Mouse (Mus musculus): ENCODE data around the gene Chchd1. TPM values are rescaled to one million over a fixed set of nuclear protein-coding genes. Genes with fewer than 3 reads are reported as not detected.

Chchd1 gene
- polyA plus RNA-seq, 1 experiment from 2014 or later, result 187 TPM

DNA sequence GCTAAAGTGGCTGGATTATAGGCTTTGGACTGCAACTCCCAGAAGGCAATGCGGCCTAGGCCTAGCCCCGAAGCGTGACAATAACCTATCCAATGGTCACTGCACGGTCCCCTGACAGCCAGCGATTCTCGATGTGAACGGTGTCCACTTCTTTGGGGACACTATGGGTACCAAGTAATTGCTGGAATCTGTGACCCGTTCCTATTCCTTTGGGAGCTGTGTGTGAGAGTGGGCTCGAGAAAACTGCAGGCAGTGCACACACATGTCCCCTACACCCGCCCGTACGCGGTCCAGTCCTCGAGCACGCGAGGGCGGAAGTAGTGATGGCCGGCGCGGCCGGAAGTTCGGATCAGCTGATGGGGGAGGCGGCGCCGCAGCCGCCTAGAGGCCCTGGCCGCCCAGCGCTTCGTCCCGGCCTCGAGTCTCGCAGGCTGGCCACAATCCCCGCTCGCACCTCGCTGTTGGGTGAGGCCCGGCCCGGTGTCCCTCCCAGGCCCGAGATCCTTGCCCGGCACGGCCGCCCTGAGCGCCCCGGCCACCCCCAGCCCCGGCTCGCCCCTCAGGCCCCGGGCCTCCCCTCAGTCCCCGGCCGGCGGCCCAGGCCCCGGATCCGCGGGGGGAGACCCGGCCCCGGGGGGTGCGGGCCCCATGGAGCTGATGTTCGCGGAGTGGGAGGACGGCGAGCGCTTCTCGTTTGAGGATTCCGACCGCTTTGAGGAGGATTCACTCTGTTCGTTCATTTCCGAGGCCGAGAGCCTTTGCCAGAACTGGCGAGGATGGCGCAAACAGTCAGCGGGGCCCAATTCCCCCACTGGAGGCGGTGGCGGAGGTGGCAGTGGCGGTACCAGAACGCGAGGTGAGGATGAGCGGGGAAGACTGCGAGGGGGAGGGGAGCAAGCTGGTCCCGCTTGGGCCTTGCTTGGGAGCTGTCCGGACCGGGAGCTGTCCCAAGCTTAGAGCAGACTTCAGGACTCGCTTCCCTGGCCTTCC is 4.7 kb downstream of the Chchd1 start, which contains the start of gene Zswim8:
TSS of gene Zswim8 (plus strand) at position 352 of the 990 bp plus-strand sequence.
- peak within 1 kb of the TSS; percentile 87 for H3K27ac ChIP-seq
- peaks cover 40% of the 10 kb centered on the region for H3K36me3 ChIP-seq
- under 1% methylated on average over 71 of the region's 80 CpGs for WGBS (ENCODE audit: insufficient replicate concordance)
- peak within 1 kb of the TSS; percentile 99 for H3K4me2 ChIP-seq
- peak within 1 kb of the TSS; percentile 91 for H3K4me3 ChIP-seq
- ATAC-seq, result peak; percentile 89
- no peaks in the 10 kb centered on the region for H3K27me3 ChIP-seq (replicated peaks)
- no peaks in the 10 kb centered on the region for H3K9me3 ChIP-seq (replicated peaks)
- H3K9ac ChIP-seq, result peak within 1 kb of the TSS; percentile 95
- peaks cover 40% of the 10 kb centered on the region for H3K4me1 ChIP-seq

DNA sequence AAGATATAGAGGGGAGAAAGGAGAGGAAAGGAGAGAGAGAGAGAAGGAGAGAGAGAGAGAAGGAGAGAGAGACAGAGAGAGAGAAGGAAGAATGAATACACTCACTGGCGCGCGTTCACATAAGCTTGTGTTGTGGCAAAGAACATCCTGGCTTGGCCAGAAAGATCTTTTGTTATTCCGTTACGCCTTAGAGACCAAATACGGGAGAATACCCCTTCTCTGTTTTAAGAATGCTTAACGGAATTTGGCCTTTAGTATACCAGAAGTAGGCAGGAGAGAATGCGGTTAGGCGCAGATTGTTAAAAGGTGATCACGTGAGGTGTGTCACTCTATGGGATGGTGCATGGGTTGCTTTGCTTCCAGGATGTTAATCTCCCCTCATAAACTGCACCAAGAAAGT is 5.4 kb downstream of the Chchd1 start:
- 27% methylated on average over 10 of the region's 10 CpGs for WGBS (ENCODE audit: insufficient replicate concordance)
- peaks cover 43% of the 10 kb centered on the region for H3K4me1 ChIP-seq
- H3K27me3 ChIP-seq (replicated peaks), result no peaks in the 10 kb centered on the region
- peaks cover 48% of the 10 kb centered on the region for H3K36me3 ChIP-seq
- peak overlapping the region; percentile 95 for H3K9ac ChIP-seq
- no peak for ATAC-seq
- peak overlapping the region; percentile 91 for H3K4me3 ChIP-seq
- peak overlapping the region; percentile 87 for H3K27ac ChIP-seq
- H3K9me3 ChIP-seq (replicated peaks), result no peaks in the 10 kb centered on the region
- peak overlapping the region; percentile 99 for H3K4me2 ChIP-seq

GRCm38 (mm10) chr14:20713832-20714231 is 11.0 kb downstream of the Chchd1 start:
- H3K27me3 ChIP-seq (replicated peaks), result no peaks in the 10 kb centered on the region
- H3K9ac ChIP-seq, result no peak overlapping the region
- ATAC-seq, result 0 out of 2 replicates have a peak, but pooled peaks have one; percentile 3
- no peak overlapping the region for H3K27ac ChIP-seq
- no peak overlapping the region for H3K4me3 ChIP-seq
- H3K9me3 ChIP-seq (replicated peaks), result no peaks in the 10 kb centered on the region
- H3K36me3 ChIP-seq, result peaks cover 86% of the 10 kb centered on the region
- 71% methylated on average over 11 of the region's 11 CpGs for WGBS (ENCODE audit: insufficient replicate concordance)
- no peak overlapping the region for H3K4me2 ChIP-seq
- peaks cover 41% of the 10 kb centered on the region for H3K4me1 ChIP-seq

- H3K4me2 ChIP-seq, result no peak overlapping the region
- peaks cover 22% of the 10 kb centered on the region for H3K4me1 ChIP-seq
- no peak overlapping the region for H3K9ac ChIP-seq
- H3K36me3 ChIP-seq, result peaks cover 100% of the 10 kb centered on the region
- no peak for ATAC-seq
- no peaks in the 10 kb centered on the region for H3K9me3 ChIP-seq (replicated peaks)
- H3K27ac ChIP-seq, result no peak overlapping the region
- no peak overlapping the region for H3K4me3 ChIP-seq
- H3K27me3 ChIP-seq (replicated peaks), result no peaks in the 10 kb centered on the region
- WGBS (ENCODE audit: insufficient replicate concordance), result 81% methylated on average over 10 of the region's 10 CpGs
These were observed 15.6 kb downstream of the Chchd1 start for GRCm38 (mm10) chr14:20718443-20718842.

GRCm38 (mm10) chr14:20719767-20720166 is 17.0 kb downstream of the Chchd1 start:
- H3K9ac ChIP-seq, result no peak overlapping the region
- H3K36me3 ChIP-seq, result peaks cover 100% of the 10 kb centered on the region
- H3K4me2 ChIP-seq, result no peak overlapping the region
- no peak overlapping the region for H3K4me3 ChIP-seq
- 87% methylated on average over 12 of the region's 12 CpGs for WGBS (ENCODE audit: insufficient replicate concordance)
- no peaks in the 10 kb centered on the region for H3K9me3 ChIP-seq (replicated peaks)
- peaks cover 18% of the 10 kb centered on the region for H3K4me1 ChIP-seq
- ATAC-seq, result no peak
- no peaks in the 10 kb centered on the region for H3K27me3 ChIP-seq (replicated peaks)
- H3K27ac ChIP-seq, result no peak overlapping the region

GRCm38 (mm10) chr14:20721371-20721770 is 18.6 kb downstream of the Chchd1 start:
- no peak for ATAC-seq
- Histone ChIP-seq H3K27ac (no peak overlapping the region), H3K36me3 (peaks cover 99% of the 10 kb centered on the region), H3K4me2 (no peak overlapping the region), H3K4me1 (peaks cover 25% of the 10 kb centered on the region), H3K4me3 (no peak overlapping the region), H3K9ac (no peak overlapping the region), H3K27me3 (replicated peaks) (no peaks in the 10 kb centered on the region), H3K9me3 (replicated peaks) (no peaks in the 10 kb centered on the region)
- 77% methylated on average over 4 of the region's 4 CpGs for WGBS (ENCODE audit: insufficient replicate concordance)

DNA sequence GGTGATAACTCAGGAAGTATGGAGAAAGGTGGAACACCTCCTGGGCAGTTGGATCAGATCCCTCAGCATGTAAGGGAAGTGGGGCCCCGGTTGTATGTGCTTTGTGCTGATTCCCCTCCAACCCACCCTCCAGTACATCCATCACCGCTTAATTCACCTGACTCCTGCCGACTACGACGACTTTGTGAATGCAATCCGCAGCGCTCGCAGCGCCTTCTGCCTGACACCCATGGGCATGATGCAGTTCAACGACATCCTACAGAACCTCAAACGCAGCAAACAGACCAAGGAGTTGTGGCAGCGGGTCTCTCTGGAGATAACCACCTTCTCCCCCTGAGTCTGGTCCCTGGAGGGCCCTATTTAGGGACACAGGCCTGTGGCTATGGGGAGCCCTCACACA is 20.2 kb downstream of the Chchd1 start:
- Histone ChIP-seq H3K36me3 (peaks cover 99% of the 10 kb centered on the region), H3K9me3 (replicated peaks) (no peaks in the 10 kb centered on the region), H3K9ac (no peak overlapping the region), H3K27me3 (replicated peaks) (no peaks in the 10 kb centered on the region), H3K4me1 (peaks cover 35% of the 10 kb centered on the region), H3K27ac (no peak overlapping the region), H3K4me3 (no peak overlapping the region), H3K4me2 (no peak overlapping the region)
- 93% methylated on average over 12 of the region's 12 CpGs for WGBS (ENCODE audit: insufficient replicate concordance)
- ATAC-seq, result no peak

DNA sequence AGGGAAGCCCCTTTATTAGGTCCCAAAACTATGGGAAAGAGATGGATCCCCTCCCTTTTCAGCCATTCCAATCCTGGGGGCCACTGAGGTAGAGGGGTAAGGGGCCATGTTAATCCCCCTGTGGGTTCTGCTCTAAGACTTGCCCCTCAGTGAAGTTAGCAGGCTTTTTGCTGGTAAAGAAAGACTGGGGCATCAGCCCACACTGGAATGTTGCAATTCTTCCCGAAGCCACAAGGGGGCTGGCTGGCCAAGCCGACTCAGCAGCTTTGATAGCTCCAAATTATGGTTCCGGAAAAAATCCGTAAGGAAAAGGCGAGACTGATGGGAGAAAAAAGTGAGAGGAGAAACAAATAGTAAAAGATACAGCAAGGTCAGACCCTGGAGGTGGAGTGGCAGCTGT is 21.2 kb downstream of the Chchd1 start:
- Histone ChIP-seq H3K27me3 (replicated peaks) (no peaks in the 10 kb centered on the region), H3K9me3 (replicated peaks) (no peaks in the 10 kb centered on the region), H3K36me3 (peaks cover 99% of the 10 kb centered on the region), H3K9ac (no peak overlapping the region), H3K27ac (no peak overlapping the region), H3K4me2 (no peak overlapping the region), H3K4me3 (no peak overlapping the region), H3K4me1 (peaks cover 44% of the 10 kb centered on the region)
- no peak for ATAC-seq
- 43% methylated on average over 5 of the region's 5 CpGs for WGBS (ENCODE audit: insufficient replicate concordance)

DNA sequence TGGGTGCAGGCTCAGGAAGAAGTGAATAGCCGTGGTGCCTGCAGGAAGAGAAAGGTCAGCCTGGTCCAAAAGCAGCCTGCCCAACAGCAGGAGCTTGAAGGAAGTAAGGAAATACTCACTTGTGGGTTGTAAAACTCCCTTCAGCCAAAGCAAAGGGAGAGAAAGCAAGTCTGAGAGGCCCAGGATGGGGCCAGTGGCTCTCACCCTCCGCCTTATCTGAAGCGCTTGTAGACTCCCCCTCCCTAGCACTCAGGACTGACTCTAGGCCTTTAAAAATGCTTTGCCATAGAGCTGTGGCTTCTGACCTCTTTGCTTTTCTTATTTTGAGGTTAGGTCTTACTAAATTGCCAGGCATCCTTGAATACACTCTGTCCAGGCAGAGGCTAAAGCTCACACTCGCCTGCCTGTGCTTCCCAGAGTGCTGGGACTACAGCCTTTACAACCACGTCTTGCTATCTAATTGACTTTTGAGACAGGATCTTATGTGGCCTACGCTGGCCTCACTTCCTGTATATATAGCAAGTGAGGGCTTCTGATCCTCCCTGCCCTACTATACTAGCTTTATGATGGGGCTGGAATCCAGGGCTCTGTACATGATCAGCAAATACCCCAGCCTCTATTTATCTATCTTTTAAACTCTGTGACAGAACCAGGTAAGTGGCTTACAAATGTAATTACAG is 23.0 kb downstream of the Chchd1 start:
- H3K4me1 ChIP-seq, result peaks cover 61% of the 10 kb centered on the region
- 25% methylated on average over 6 of the region's 6 CpGs for WGBS (ENCODE audit: insufficient replicate concordance)
- peak overlapping the region; percentile 85 for H3K27ac ChIP-seq
- no peaks in the 10 kb centered on the region for H3K27me3 ChIP-seq (replicated peaks)
- H3K9me3 ChIP-seq (replicated peaks), result no peaks in the 10 kb centered on the region
- H3K9ac ChIP-seq, result peak overlapping the region; percentile 59
- peak; percentile 83 for ATAC-seq
- H3K4me2 ChIP-seq, result peak overlapping the region; percentile 65
- peaks cover 99% of the 10 kb centered on the region for H3K36me3 ChIP-seq
- peak overlapping the region; percentile 36 for H3K4me3 ChIP-seq

GRCm38 (mm10) chr14:20729871-20730270 is 27.1 kb downstream of the Chchd1 start:
- Histone ChIP-seq H3K4me3 (no peak overlapping the region), H3K4me1 (peaks cover 83% of the 10 kb centered on the region), H3K27me3 (replicated peaks) (no peaks in the 10 kb centered on the region), H3K27ac (no peak overlapping the region), H3K36me3 (peaks cover 78% of the 10 kb centered on the region), H3K9ac (no peak overlapping the region), H3K4me2 (no peak overlapping the region), H3K9me3 (replicated peaks) (no peaks in the 10 kb centered on the region)
- 91% methylated on average over 9 of the region's 9 CpGs for WGBS (ENCODE audit: insufficient replicate concordance)
- ATAC-seq, result no peak

GRCm38 (mm10) chr14:20730853-20731602 is 28.2 kb downstream of the Chchd1 start:
- peak overlapping the region; percentile 43; the same call in 1 of the 2 replicates for H3K9ac ChIP-seq
- no peaks in the 10 kb centered on the region for H3K27me3 ChIP-seq (replicated peaks)
- peaks cover 78% of the 10 kb centered on the region for H3K36me3 ChIP-seq
- peak overlapping the region; percentile 61 for H3K27ac ChIP-seq
- H3K9me3 ChIP-seq (replicated peaks), result no peaks in the 10 kb centered on the region
- H3K4me2 ChIP-seq, result peak overlapping the region; percentile 90
- no peak for ATAC-seq
- WGBS (ENCODE audit: insufficient replicate concordance), result 82% methylated on average over 9 of the region's 9 CpGs
- peaks cover 83% of the 10 kb centered on the region for H3K4me1 ChIP-seq
- no peak overlapping the region for H3K4me3 ChIP-seq
